Mouse (Mus musculus) ES-E14 (cell line): ENCODE results near the gene Pdzd3. TPM values are rescaled to one million over a fixed set of nuclear protein-coding genes. Genes with fewer than 3 reads are reported as not detected.

Experiments
- DNase-seq: peaks from one replicate; pipeline ENCODE4 v3.0.0-alpha.2; 2013; ENCODE audit warnings: low read depth, low spot score
- H3K27ac ChIP-seq: 2 replicates; pipeline ENCODE4 v1.5.1; 2012; ENCODE audit warnings: low read depth, mild to moderate bottlenecking, low read length, moderate library complexity, mixed read lengths; ENCODE audit not compliant: poor library complexity, insufficient read depth, severe bottlenecking
- H3K36me3 ChIP-seq: 2 replicates; pipeline ENCODE4 v1.6.1; 2012; ENCODE audit warnings: mild to moderate bottlenecking, low read length, moderate library complexity, mixed read lengths; ENCODE audit not compliant: control insufficient read depth, poor library complexity, insufficient read depth, severe bottlenecking
- H3K4me1 ChIP-seq, 2 experiments: fragments of 150-350 bp in 1 of 2; sonication (generic) in 1 of 2; 2 replicates each; pipeline ENCODE4 v1.6.1; 2012; ENCODE audit warnings: low read length in 2 of 2, mild to moderate bottlenecking in 1 of 2, mixed read lengths in 1 of 2; ENCODE audit not compliant: control insufficient read depth in 2 of 2, insufficient read depth in 2 of 2, poor library complexity in 1 of 2
- H3K4me3 ChIP-seq, 2 experiments: fragments of 150-350 bp in 1 of 2; sonication (generic) in 1 of 2; 2 replicates each; pipeline ENCODE4 v1.5.1; 2012; ENCODE audit warnings: low read length in 2 of 2, low read depth in 1 of 2, mild to moderate bottlenecking in 1 of 2, mixed read lengths in 1 of 2; ENCODE audit not compliant: insufficient read depth in 1 of 2, poor library complexity in 1 of 2, severe bottlenecking in 1 of 2
- H3K9ac ChIP-seq: 2 replicates; pipeline ENCODE4 v1.6.1; 2012; ENCODE audit warnings: low read depth, mild to moderate bottlenecking, low read length, mixed read lengths; ENCODE audit not compliant: poor library complexity, insufficient read depth, severe bottlenecking
- H3K9me3 ChIP-seq: fragments of 150-350 bp; sonication (generic); 2 replicates; pipeline ENCODE4 v1.6.1; 2012; ENCODE audit warnings: low read depth, mild to moderate bottlenecking, low read length; ENCODE audit not compliant: control insufficient read depth, insufficient read depth
- CHD2 ChIP-seq: IDR thresholded peaks from 2 replicates; pipeline ENCODE4 v1.6.1; 2014; ENCODE audit warnings: mild to moderate bottlenecking, low read depth, low read length, inconsistent platforms
- HCFC1 ChIP-seq: IDR thresholded peaks from 2 replicates; pipeline ENCODE4 v1.6.1; 2012; ENCODE audit warnings: low read length, inconsistent platforms, borderline replicate concordance; ENCODE audit not compliant: insufficient read depth
- MAFK ChIP-seq: IDR thresholded peaks from 2 replicates; pipeline ENCODE4 v1.6.1; 2014; ENCODE audit warnings: mild to moderate bottlenecking, low read depth, low read length, inconsistent platforms; ENCODE audit not compliant: insufficient read depth
- ZC3H11A ChIP-seq: IDR thresholded peaks from 2 replicates; pipeline ENCODE4 v1.6.1; 2012; ENCODE audit warnings: low read depth, mild to moderate bottlenecking, inconsistent platforms, low read length, borderline replicate concordance
- ZNF384 ChIP-seq: IDR thresholded peaks from 2 replicates; pipeline ENCODE4 v1.6.1; 2012; ENCODE audit warnings: low read depth, low read length, inconsistent platforms
- in situ Hi-C, 2 experiments: fragments of 600-800 bp; cut with MboI; formaldehyde crosslinking; loops; one replicate each; pipeline ENCODE4 v1.15.1; 2025; ENCODE audit warnings: low sequenced_read_pairs in 2 of 2, inconsistent platforms in 1 of 2; ENCODE audit not compliant: unreplicated experiment in 2 of 2
- total RNA-seq: library from RNA; depleted of rRNA; stranded (reverse); fragments of 300-350 nt; gene quantifications from 2 replicates; pipeline ENCODE4 v1.2.3, GENCODE M21; 2012

Gene Pdzd3
- total RNA-seq, 1 experiment, result 1.1 TPM

GRCm38 (mm10) chr9:44287401-44288075 is 36.3 kb upstream of the Pdzd3 start:
- H3K4me1 ChIP-seq, result peaks cover 0 to 17% of the 10 kb centered on the region in 2 experiments; a peak in 1 of 4 replicates
- no peak for TF ChIP-seq HCFC1
- no peak for TF ChIP-seq MAFK
- TF ChIP-seq ZC3H11A, result no peak
- no peak for TF ChIP-seq ZNF384
- no peak for TF ChIP-seq CHD2
- DNase-seq, result no peak
- peak overlapping the region; percentile 64 to 78 for H3K4me3 ChIP-seq
- H3K27ac ChIP-seq, result no peak overlapping the region
- H3K9me3 ChIP-seq, result no peaks in the 10 kb centered on the region
- H3K36me3 ChIP-seq, result no peaks in the 10 kb centered on the region
- in situ Hi-C loops, result no loop called here
- H3K9ac ChIP-seq, result peak overlapping the region; percentile 53

GRCm38 (mm10) chr9:44287003-44287400 is 35.7 kb upstream of the Pdzd3 start:
- Histone ChIP-seq H3K4me1 (peaks cover 0 to 17% of the 10 kb centered on the region in 2 experiments; a peak in 1 of 4 replicates), H3K9me3 (no peaks in the 10 kb centered on the region), H3K9ac (peak overlapping the region; percentile 25; the same call in 1 of the 2 replicates), H3K36me3 (no peaks in the 10 kb centered on the region), H3K4me3 (peak overlapping the region; percentile 64 to 78; a peak in 2 of 4 replicates), H3K27ac (no peak overlapping the region)
- DNase-seq, result no peak
- in situ Hi-C loops, result no loop called here
- TF ChIP-seq ZNF384 (no peak), MAFK (no peak), ZC3H11A (no peak), CHD2 (no peak), HCFC1 (no peak)

- H3K36me3 ChIP-seq, result no peaks in the 10 kb centered on the region
- H3K4me1 ChIP-seq, result peaks cover 0 to 17% of the 10 kb centered on the region in 2 experiments; a peak in 1 of 4 replicates
- no peak for DNase-seq
- TF ChIP-seq ZNF384 (no peak), MAFK (no peak), HCFC1 (no peak), ZC3H11A (no peak), CHD2 (no peak)
- no peaks in the 10 kb centered on the region for H3K9me3 ChIP-seq
- no peak overlapping the region for H3K4me3 ChIP-seq
- in situ Hi-C loops, result no loop called here
- no peak overlapping the region for H3K9ac ChIP-seq
- no peak overlapping the region for H3K27ac ChIP-seq
Measured at GRCm38 (mm10) chr9:44286256-44286850, 35.1 kb upstream of the Pdzd3 start.

GRCm38 (mm10) chr9:44283183-44283582 is 31.9 kb upstream of the Pdzd3 start:
- TF ChIP-seq ZC3H11A (no peak), ZNF384 (no peak), MAFK (no peak)
- no peak for DNase-seq
- in situ Hi-C loops, result no loop called here
- H3K4me3 ChIP-seq, result no peak overlapping the region
- H3K9me3 ChIP-seq, result no peaks in the 10 kb centered on the region
- H3K27ac ChIP-seq, result no peak overlapping the region
- H3K9ac ChIP-seq, result no peak overlapping the region
- H3K36me3 ChIP-seq, result no peaks in the 10 kb centered on the region
- H3K4me1 ChIP-seq, result peaks cover 0 to 12% of the 10 kb centered on the region in 2 experiments; a peak in 1 of 4 replicates

- Histone ChIP-seq H3K9me3 (no peaks in the 10 kb centered on the region), H3K36me3 (no peaks in the 10 kb centered on the region), H3K4me3 (no peak overlapping the region), H3K9ac (no peak overlapping the region), H3K4me1 (peaks cover 0 to 2% of the 10 kb centered on the region in 2 experiments; a peak in 1 of 4 replicates), H3K27ac (no peak overlapping the region)
- no peak for DNase-seq
- TF ChIP-seq HCFC1 (no peak), ZC3H11A (no peak)
- in situ Hi-C loops, result no loop called here
Measured at GRCm38 (mm10) chr9:44269973-44270372, 18.7 kb upstream of the Pdzd3 start.
